Mouse (Mus musculus) CD8-positive naive resting alpha-beta T cell, adult 2 months (primary cell): ENCODE results near the gene Zdhhc5.

Source experiments
- DNase-seq, 2 experiments: peaks; one replicate each; pipeline ENCODE4 v3.0.0; 2022; ENCODE audit warnings: low read depth in 2 of 2, low spot score in 2 of 2

Gene Zdhhc5

GRCm38 (mm10) chr2:84649674-84650073 lies 65.3 kb downstream of the Zdhhc5 start:
- DNase-seq: no peak

DNA sequence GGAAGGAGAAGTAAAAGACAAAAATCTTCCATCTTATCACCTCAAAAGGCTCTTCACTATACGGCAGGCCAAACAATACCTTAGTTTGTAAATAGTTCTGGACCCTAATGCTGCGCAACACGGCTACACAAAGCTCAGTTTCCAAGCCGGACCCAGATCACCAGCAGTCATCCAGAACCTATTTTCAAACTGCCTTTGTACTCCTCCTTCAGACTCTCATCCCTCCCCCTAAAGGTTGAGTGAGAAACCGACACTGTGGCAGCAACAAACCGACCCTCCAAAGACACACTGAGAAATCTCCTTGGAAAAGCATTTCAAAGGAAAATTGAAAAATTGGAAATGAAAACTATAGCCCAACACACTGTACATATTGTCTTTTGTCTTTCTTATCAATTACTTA lies 66.6 kb downstream of the Zdhhc5 start:
- DNase-seq: no peak

DNA sequence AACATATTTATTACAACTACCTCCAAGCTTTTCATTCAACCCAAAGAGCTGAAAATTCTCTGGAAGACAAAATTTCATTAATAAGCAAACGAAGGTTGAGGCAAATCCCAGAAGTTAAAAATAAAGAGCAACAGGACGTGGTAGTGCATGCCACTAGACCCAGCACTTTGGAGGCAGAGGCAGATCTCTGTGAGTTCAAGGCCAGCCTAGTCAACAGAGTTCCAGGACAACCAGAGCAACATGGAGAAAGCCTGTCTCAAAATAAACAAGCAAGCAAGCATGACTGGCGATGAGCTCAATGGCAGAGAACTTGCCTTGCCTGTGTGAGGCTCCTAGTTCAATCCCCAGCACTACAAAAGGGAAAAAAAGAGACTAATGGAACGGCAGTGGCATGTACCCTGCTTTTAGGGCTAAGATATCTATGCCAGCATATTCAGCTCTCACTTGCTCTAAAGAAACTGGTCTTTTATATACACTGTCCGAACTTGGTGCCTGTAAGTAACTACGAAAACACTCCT lies 67.9 kb downstream of the Zdhhc5 start:
- no peak for DNase-seq

GRCm38 (mm10) chr2:84646138-84646537 lies 68.8 kb downstream of the Zdhhc5 start:
- DNase-seq: no peak

GRCm38 (mm10) chr2:84640833-84641232 lies 74.1 kb downstream of the Zdhhc5 start:
- no peak for DNase-seq

GRCm38 (mm10) chr2:84638428-84639220 lies 76.4 kb downstream of the Zdhhc5 start:
- DNase-seq: no peak
